In the genomic region with DNA sequence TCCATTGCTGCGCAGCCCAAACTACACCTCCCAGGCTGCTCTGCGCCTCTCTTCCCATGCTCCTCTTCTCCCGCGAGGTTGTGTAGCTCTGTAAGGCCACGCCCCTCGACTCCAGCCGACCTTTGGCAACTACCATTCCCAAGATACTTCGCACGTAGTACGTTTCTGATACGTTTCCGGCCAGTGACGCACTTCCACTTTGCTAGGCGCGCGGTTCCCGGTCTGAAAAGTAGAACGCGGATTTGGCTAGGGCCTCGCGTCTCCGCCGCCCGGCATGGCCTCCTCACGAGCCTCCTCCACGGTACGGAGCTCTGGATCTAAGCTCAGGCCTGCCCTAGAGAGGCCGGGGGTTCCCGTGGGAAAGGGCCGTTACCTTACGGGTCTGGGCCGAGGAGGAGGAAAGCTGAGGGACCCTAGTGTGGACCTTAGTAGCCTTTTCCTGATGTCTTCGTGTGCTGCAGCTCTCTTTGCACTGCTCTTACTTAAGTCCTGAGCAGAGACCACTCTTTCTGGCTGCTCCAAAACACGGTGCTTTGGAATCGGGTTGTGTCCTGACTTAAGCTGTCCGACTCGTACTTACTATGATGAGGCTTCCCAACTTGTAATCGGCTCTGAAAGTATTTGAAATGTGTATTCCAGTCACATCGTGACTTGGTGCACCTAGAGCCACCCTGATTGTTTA, we compare ENCODE assay signal across 8 mouse cellular contexts. TPM values are rescaled to one million over a fixed set of nuclear protein-coding genes. Genes with fewer than 3 reads are reported as not detected.
DNase-seq lines count a peak whose midpoint lies in the region; ATAC-seq and TF ChIP-seq lines count a peak whose summit lies in the region.

A gene (minus strand): TSS at position 42 of the 682 bp plus-strand sequence.
A gene (plus strand): TSS at position 197 of the 682 bp plus-strand sequence.

- peak within 1 kb of the TSS; percentile 97 for H3K4me3 ChIP-seq in E14TG2a.4 (replicated peaks; ENCODE audit: low read length)
- peak within 1 kb of the TSS; percentile 78 for H3K4me3 ChIP-seq in forebrain, embryonic 12.5 days (replicated peaks)
- peak within 1 kb of the TSS; percentile 64 for H3K4me3 ChIP-seq in heart, postnatal 0 days (ENCODE audit: low read depth, low read length)
- H3K4me3 ChIP-seq in liver, embryonic 16.5 days (ENCODE audit: low read depth, low read length) = peak within 1 kb of the TSS; percentile 81
- peak within 1 kb of the TSS; percentile 82 for H3K4me3 ChIP-seq in neural tube, embryonic 13.5 days
- peak within 1 kb of the TSS; percentile 89 for H3K4me3 ChIP-seq in testis, adult 2 months (ENCODE audit: control insufficient read depth, low read depth, low read length)

- peak; percentile 99 for ATAC-seq in forebrain, embryonic 12.5 days (ENCODE audit: low FRiP score)
- ATAC-seq in heart, postnatal 0 days (ENCODE audit: insufficient read depth, low read depth) = peak; percentile 99
- peak; percentile 99 for ATAC-seq in liver, embryonic 16.5 days (ENCODE audit: low read depth)
- ATAC-seq in neural tube, embryonic 13.5 days (ENCODE audit: low read depth) = peak; percentile 99

- H3K9ac ChIP-seq in forebrain, embryonic 12.5 days = peak within 1 kb of the TSS; percentile 75
- peak within 1 kb of the TSS; percentile 81 for H3K9ac ChIP-seq in heart, postnatal 0 days (replicated peaks; ENCODE audit: low read depth, low read length)
- peak within 1 kb of the TSS; percentile 89 for H3K9ac ChIP-seq in liver, embryonic 16.5 days (ENCODE audit: low read depth, low read length)
- peak within 1 kb of the TSS; percentile 85 for H3K9ac ChIP-seq in neural tube, embryonic 13.5 days

- peak; percentile 88 for TF ChIP-seq POLR2A in testis, adult 2 months (IDR thresholded peaks at IDR 0.05; ENCODE audit: control insufficient read depth, low read depth, low read length)

- H3K9me3 ChIP-seq in E14TG2a.4 (ENCODE audit: low read length) = peaks cover 16% of the 10 kb centered on the region
- no peaks in the 10 kb centered on the region for H3K9me3 ChIP-seq in forebrain, embryonic 12.5 days
- H3K9me3 ChIP-seq in heart, postnatal 0 days (replicated peaks; ENCODE audit: control insufficient read depth, low read length) = no peaks in the 10 kb centered on the region
- H3K9me3 ChIP-seq in liver, embryonic 16.5 days (replicated peaks; ENCODE audit: control insufficient read depth, low read length) = no peaks in the 10 kb centered on the region
- no peaks in the 10 kb centered on the region for H3K9me3 ChIP-seq in neural tube, embryonic 13.5 days

- TF ChIP-seq CTCF in E14TG2a.4 (conservative IDR thresholded peaks at IDR 0.05; ENCODE audit: low read length) = no peak
- no peak for TF ChIP-seq CTCF in heart, postnatal 0 days (IDR thresholded peaks at IDR 0.05; ENCODE audit: low read depth)
- TF ChIP-seq CTCF in testis, adult 2 months (IDR thresholded peaks at IDR 0.05; ENCODE audit: control insufficient read depth, insufficient read depth, insufficient replicate concordance, low read depth, low read length) = no peak

- H3K4me2 ChIP-seq in forebrain, embryonic 12.5 days = peak within 1 kb of the TSS; percentile 75
- H3K4me2 ChIP-seq in heart, postnatal 0 days (ENCODE audit: low read depth, low read length) = peak within 1 kb of the TSS; percentile 72
- H3K4me2 ChIP-seq in liver, embryonic 16.5 days (ENCODE audit: low read depth, low read length) = peak within 1 kb of the TSS; percentile 70
- H3K4me2 ChIP-seq in neural tube, embryonic 13.5 days = peak within 1 kb of the TSS; percentile 89

- DNase-seq in c-Kit-positive CD71-positive TER-119-positive erythroid progenitor cells, embryonic 14.5 days (ENCODE audit: low spot score) = peak; percentile 99
- DNase-seq in heart, postnatal 0 days (ENCODE audit: low spot score) = peak; percentile 99
- peak; percentile 99 for DNase-seq in kidney, postnatal 4 days

- under 1% methylated on average over 38 of the region's 39 CpGs for WGBS in forebrain, embryonic 12.5 days
- under 1% methylated on average over 39 of the region's 39 CpGs for WGBS in heart, postnatal 0 days
- WGBS in liver, embryonic 16.5 days (ENCODE audit: insufficient replicate concordance) = under 1% methylated on average over 39 of the region's 39 CpGs
- under 1% methylated on average over 39 of the region's 39 CpGs for WGBS in neural tube, embryonic 13.5 days

- peak within 1 kb of the TSS; percentile 75 for H3K27ac ChIP-seq in forebrain, embryonic 12.5 days
- H3K27ac ChIP-seq in heart, postnatal 0 days (ENCODE audit: low read depth) = peak within 1 kb of the TSS; percentile 90
- peak within 1 kb of the TSS; percentile 91 for H3K27ac ChIP-seq in liver, embryonic 16.5 days (ENCODE audit: low read length)
- peak within 1 kb of the TSS; percentile 85 for H3K27ac ChIP-seq in neural tube, embryonic 13.5 days (replicated peaks)
- H3K27ac ChIP-seq in testis, adult 2 months (ENCODE audit: control insufficient read depth, insufficient read depth, low read depth, low read length) = peak within 1 kb of the TSS; percentile 82

- peaks cover 39% of the 10 kb centered on the region for H3K4me1 ChIP-seq in E14TG2a.4 (replicated peaks; ENCODE audit: low read depth, low read length)
- peaks cover 34% of the 10 kb centered on the region for H3K4me1 ChIP-seq in forebrain, embryonic 12.5 days
- H3K4me1 ChIP-seq in heart, postnatal 0 days (ENCODE audit: control insufficient read depth, insufficient read depth) = peaks cover 15% of the 10 kb centered on the region
- H3K4me1 ChIP-seq in liver, embryonic 16.5 days (ENCODE audit: control insufficient read depth, low read depth, low read length) = peaks cover 21% of the 10 kb centered on the region
- peaks cover 51% of the 10 kb centered on the region for H3K4me1 ChIP-seq in neural tube, embryonic 13.5 days (replicated peaks)
- no peaks in the 10 kb centered on the region for H3K4me1 ChIP-seq in testis, adult 2 months (ENCODE audit: control insufficient read depth, insufficient read depth, low read length)

- no peak for TF ChIP-seq EP300 in heart, postnatal 0 days (IDR thresholded peaks at IDR 0.05; ENCODE audit: low read depth)

- no peaks in the 10 kb centered on the region for H3K27me3 ChIP-seq in E14TG2a.4 (ENCODE audit: insufficient read depth, low read length)
- H3K27me3 ChIP-seq in forebrain, embryonic 12.5 days = no peaks in the 10 kb centered on the region
- H3K27me3 ChIP-seq in heart, postnatal 0 days (ENCODE audit: control insufficient read depth, insufficient read depth, low read length) = no peaks in the 10 kb centered on the region
- no peaks in the 10 kb centered on the region for H3K27me3 ChIP-seq in liver, embryonic 16.5 days (ENCODE audit: control insufficient read depth, insufficient read depth, low read depth, low read length)
- H3K27me3 ChIP-seq in neural tube, embryonic 13.5 days = no peaks in the 10 kb centered on the region
- H3K27me3 ChIP-seq in testis, adult 2 months (ENCODE audit: control insufficient read depth, insufficient read depth, low read length) = no peaks in the 10 kb centered on the region

- peaks cover 61% of the 10 kb centered on the region for H3K36me3 ChIP-seq in E14TG2a.4 (ENCODE audit: insufficient read depth, low read length)
- H3K36me3 ChIP-seq in forebrain, embryonic 12.5 days (replicated peaks) = peaks cover 25% of the 10 kb centered on the region
- peaks cover 27% of the 10 kb centered on the region for H3K36me3 ChIP-seq in heart, postnatal 0 days (replicated peaks; ENCODE audit: control insufficient read depth, insufficient read depth, low read length)
- H3K36me3 ChIP-seq in liver, embryonic 16.5 days (ENCODE audit: control insufficient read depth, insufficient read depth) = peaks cover 11% of the 10 kb centered on the region; the same call in 1 of the 2 replicates
- peaks cover 30% of the 10 kb centered on the region for H3K36me3 ChIP-seq in neural tube, embryonic 13.5 days
- H3K36me3 ChIP-seq in testis, adult 2 months (ENCODE audit: control insufficient read depth, insufficient read depth, low read length) = no peaks in the 10 kb centered on the region; the same call in 1 of the 2 replicates

RNA-seq across cellular contexts. Expression of the first gene that starts in this region (rescaled TPM):
- polyA plus RNA-seq in forebrain, embryonic 12.5 days (2016; fragmentation: Nextera tagmentation; extraction: Ambion mirVana) = 173 and 178 TPM in 2 replicates
- 30.5 and 34.3 TPM in 2 replicates for total RNA-seq in heart, postnatal 0 days (2014; rRNA removed; ENCODE audit: low replicate concordance)
- 72.8 and 76.9 TPM in 2 replicates for polyA plus RNA-seq in heart, postnatal 0 days (2015; fragmentation: Nextera tagmentation; extraction: Ambion mirVana)
- 52.4 and 55.5 TPM in 2 replicates for polyA plus RNA-seq in liver, embryonic 16.5 days (2015; fragmentation: Nextera tagmentation; extraction: Ambion mirVana)
- polyA plus RNA-seq in neural tube, embryonic 13.5 days (2015; fragmentation: Nextera tagmentation; extraction: Ambion mirVana) = 98.8 and 108 TPM in 2 replicates
- 16.0 and 19.2 TPM in 2 replicates for polyA plus RNA-seq in testis, adult 2 months (2012; rRNA removed)

RNA-seq across cellular contexts. Expression of the second gene that starts in this region (rescaled TPM):
- polyA plus RNA-seq in forebrain, embryonic 12.5 days (2016; fragmentation: Nextera tagmentation; extraction: Ambion mirVana) = 25.8 and 27.8 TPM in 2 replicates
- 11.5 and 16.7 TPM in 2 replicates for total RNA-seq in heart, postnatal 0 days (2014; rRNA removed; ENCODE audit: low replicate concordance)
- 7.4 and 8.1 TPM in 2 replicates for polyA plus RNA-seq in heart, postnatal 0 days (2015; fragmentation: Nextera tagmentation; extraction: Ambion mirVana)
- 8.4 and 9.8 TPM in 2 replicates for polyA plus RNA-seq in liver, embryonic 16.5 days (2015; fragmentation: Nextera tagmentation; extraction: Ambion mirVana)
- polyA plus RNA-seq in neural tube, embryonic 13.5 days (2015; fragmentation: Nextera tagmentation; extraction: Ambion mirVana) = 17.1 and 17.9 TPM in 2 replicates
- 9.2 and 9.6 TPM in 2 replicates for polyA plus RNA-seq in testis, adult 2 months (2012; rRNA removed)

Comparison
In these comparisons a context has a peak if more than half of its experiments do, and no peak if none do; other contexts are left out.
1. Peak in every context shown above with its lines: DNase-seq, ATAC-seq, H3K4me3 ChIP-seq and H3K27ac ChIP-seq.